Mouse (Mus musculus) heart, embryonic 11.5 days (tissue): Measurements from ENCODE around the gene Tpst1. TPM values are rescaled to one million over a fixed set of nuclear protein-coding genes. Genes with fewer than 3 reads are reported as not detected.
A peak's percentile ranks its signal among the peaks of the same experiment; 100 is the strongest.

ENCODE experiments used
- ATAC-seq: fragments of 200-750 bp; cut with Nextera tagmentation; replicated peaks from 2 replicates; pipeline ENCODE4 v1.8.0; 2017; ENCODE audit warnings: moderate library complexity; ENCODE audit not compliant: insufficient number of reproducible peaks, low FRiP score, low TSS enrichment
- H3K27ac ChIP-seq: fragments of 300-500 bp; sonication (generic); 2 replicates; pipeline ENCODE4 v1.5.1; 2014; ENCODE audit warnings: mild to moderate bottlenecking, low read depth, low read length
- H3K27me3 ChIP-seq: fragments of 300-500 bp; sonication (generic); 2 replicates; pipeline ENCODE4 v1.6.1; 2014; ENCODE audit warnings: mild to moderate bottlenecking, low read length, mixed read lengths; ENCODE audit not compliant: control insufficient read depth, insufficient read depth
- H3K36me3 ChIP-seq: fragments of 300-500 bp; sonication (generic); 2 replicates; pipeline ENCODE4 v1.6.1; 2014; ENCODE audit warnings: mild to moderate bottlenecking, low read length, moderate library complexity, mixed read lengths; ENCODE audit not compliant: control insufficient read depth, insufficient read depth
- H3K4me1 ChIP-seq: fragments of 300-500 bp; sonication (generic); 2 replicates; pipeline ENCODE4 v1.6.1; 2014; ENCODE audit warnings: low read length; ENCODE audit not compliant: control insufficient read depth, insufficient read depth
- H3K4me2 ChIP-seq: fragments of 300-500 bp; sonication (generic); 2 replicates; pipeline ENCODE4 v1.6.1; 2014; ENCODE audit warnings: mild to moderate bottlenecking, moderate library complexity
- H3K4me3 ChIP-seq: fragments of 300-500 bp; sonication (generic); 2 replicates; pipeline ENCODE4 v1.5.1; 2014; ENCODE audit warnings: low read depth, low read length
- H3K9ac ChIP-seq: fragments of 300-500 bp; sonication (generic); 2 replicates; pipeline ENCODE4 v1.6.1; 2014; ENCODE audit warnings: mild to moderate bottlenecking, low read depth, low read length, moderate library complexity
- H3K9me3 ChIP-seq: fragments of 300-500 bp; sonication (generic); replicated peaks from 2 replicates; pipeline ENCODE4 v1.6.1; 2016; ENCODE audit warnings: low read length; ENCODE audit not compliant: control insufficient read depth
- WGBS: fragments of 180-500 bp; shearing (Covaris S2); extraction: QIAGEN DNeasy Blood & Tissue Kit; methylation state at CpG from one replicate; pipeline ENCODE4 v1.1.7; 2014; ENCODE audit not compliant: insufficient replicate concordance; 5-methylcytosine and 5-hydroxymethylcytosine counted together
- polyA plus RNA-seq: library from polyadenylated mRNA; unstranded; fragments of >200 nt; fragmentation: Nextera tagmentation; extraction: Ambion mirVana; gene quantifications from 2 replicates; pipeline ENCODE4 v1.2.1, GENCODE M21; 2014

Gene Tpst1
- polyA plus RNA-seq, 1 experiment from 2014 or later = 28.1 TPM

DNA sequence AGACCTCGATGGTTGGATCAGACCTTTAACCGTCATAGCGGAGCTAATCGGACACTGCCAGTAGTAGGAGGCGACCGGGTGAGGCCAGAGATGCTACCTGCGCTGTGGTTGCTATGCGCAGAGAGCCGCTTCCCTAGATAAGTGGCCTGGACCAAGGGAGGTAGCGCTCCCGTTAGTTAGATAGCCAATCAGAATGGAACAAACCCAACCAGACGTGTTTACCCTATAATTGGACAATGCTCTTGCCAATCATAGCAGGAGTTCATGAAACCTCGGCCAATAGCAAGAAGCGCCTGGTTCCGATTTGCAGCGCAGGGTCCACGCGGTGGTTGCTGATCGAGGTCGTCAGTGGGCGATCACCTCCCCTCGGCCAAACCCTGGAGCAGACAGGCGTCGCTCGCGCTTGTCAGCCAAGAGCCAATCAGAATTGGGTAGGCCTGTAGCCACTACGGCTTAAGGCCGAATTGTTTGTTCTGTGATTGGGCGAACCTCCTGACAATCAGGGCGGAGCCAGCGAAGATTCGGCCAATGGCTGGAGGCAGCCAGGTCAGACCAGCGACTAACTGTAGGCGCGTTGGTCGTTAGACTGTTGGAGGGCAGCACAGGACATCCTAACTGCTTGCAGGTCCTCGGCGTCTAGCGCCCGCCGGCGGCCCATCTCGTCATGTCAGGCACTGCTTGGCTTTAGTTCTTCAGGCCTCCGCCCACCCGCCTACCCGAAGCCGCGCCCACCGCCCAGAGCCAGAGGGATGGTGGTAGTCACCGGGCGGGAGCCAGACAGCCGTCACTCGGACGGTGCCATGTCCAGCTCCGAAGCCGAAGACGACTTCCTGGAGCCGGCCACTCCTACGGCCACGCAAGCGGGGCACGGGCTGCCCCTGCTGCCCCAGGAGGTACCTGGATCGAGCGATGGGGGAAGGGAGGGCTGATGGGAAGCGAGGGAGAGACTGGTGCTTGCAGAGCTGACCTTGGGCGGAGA, 71.5 kb downstream of the Tpst1 start, which contains the start of gene Kctd7:
Gene Kctd7, plus strand, starts transcription at position 528 of the 979 bp plus-strand sequence.
- H3K4me2 ChIP-seq = peak within 1 kb of the TSS; percentile 89
- ATAC-seq = peak; percentile 96
- peak within 1 kb of the TSS; percentile 72 for H3K4me3 ChIP-seq
- H3K9ac ChIP-seq = peak within 1 kb of the TSS; percentile 77
- peaks cover 12% of the 10 kb centered on the region for H3K27me3 ChIP-seq
- H3K4me1 ChIP-seq = peaks cover 9% of the 10 kb centered on the region
- WGBS = under 1% methylated on average over 66 of the region's 66 CpGs
- H3K36me3 ChIP-seq = no peaks in the 10 kb centered on the region
- peak within 1 kb of the TSS; percentile 83 for H3K27ac ChIP-seq
- H3K9me3 ChIP-seq = no peaks in the 10 kb centered on the region

DNA sequence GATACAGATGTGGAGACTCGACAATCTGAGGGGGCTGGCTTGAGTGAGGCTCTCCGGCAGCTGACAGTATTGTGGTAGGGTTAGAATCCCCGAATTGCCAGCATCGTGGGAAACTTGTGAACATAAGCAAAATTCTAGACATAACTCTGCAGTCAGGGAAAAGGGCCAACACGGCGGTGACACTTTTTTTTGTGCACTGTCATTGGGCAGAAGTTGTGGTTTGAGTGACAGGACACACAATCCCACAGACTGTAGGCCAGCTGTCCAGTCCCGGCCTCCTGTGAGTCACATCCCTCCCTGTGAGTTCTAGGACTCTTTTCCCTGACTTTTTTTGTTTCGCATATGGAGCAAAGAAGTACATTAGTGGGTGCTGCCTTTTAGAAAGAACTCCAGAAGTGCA, 72.8 kb downstream of the Tpst1 start:
- Histone ChIP-seq H3K27me3 (peaks cover 9% of the 10 kb centered on the region), H3K36me3 (no peaks in the 10 kb centered on the region), H3K9me3 (no peaks in the 10 kb centered on the region), H3K27ac (no peak overlapping the region), H3K4me2 (peak overlapping the region; percentile 89; the same call in 1 of the 2 replicates), H3K4me3 (no peak overlapping the region), H3K9ac (no peak overlapping the region), H3K4me1 (peaks cover 9% of the 10 kb centered on the region)
- ATAC-seq = no peak
- WGBS = 81% methylated on average over 8 of the region's 8 CpGs

DNA sequence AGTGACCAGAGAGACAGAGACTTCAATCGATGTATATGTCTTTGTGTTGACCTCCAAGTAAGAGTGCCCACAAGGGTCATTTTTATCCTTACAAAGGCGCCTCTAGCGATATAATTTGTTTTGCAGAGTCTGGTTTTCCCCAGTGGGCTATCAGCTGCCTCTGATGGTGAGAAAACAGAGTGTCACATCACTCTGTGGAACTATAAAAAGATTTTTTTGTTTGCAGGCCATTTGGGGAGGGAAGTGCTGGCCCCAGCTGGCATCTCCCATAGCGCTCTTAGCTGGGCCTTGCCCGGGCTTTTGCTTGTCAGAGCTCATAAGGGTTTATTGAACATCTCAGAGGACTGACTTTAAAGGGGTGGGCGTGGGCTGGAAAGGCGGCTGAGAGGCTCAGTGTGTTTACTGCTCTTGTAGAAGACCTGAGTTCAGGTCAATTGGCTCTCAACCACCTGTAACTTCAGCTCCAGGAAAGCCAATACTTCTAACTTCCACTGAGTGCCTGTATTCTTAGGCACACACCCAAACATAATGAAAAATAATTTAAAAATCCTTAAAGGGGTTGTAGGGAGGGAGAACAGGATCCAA, 76.7 kb downstream of the Tpst1 start:
- no peak for ATAC-seq
- H3K9me3 ChIP-seq = no peaks in the 10 kb centered on the region
- whole genome bisulfite sequencing = 73% methylated on average over 7 of the region's 7 CpGs

DNA sequence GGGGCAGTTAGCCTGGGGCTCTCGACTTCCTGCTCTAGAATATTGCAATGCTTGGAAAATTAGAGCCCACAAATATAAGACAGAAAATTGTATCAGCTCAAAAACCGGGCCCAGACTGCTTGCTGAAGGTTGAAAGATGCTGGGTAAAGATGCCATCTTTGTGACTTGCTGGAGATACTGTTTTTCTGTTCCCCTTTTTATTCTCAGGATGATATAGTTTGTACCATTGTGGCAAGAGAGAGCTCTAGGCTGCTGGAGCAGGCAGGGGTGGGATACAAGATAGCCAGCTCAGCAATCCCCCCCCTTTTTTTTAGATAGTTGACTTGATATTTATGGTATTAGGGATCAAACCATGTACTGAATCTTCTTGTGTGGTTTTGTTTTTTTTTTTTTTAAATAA, 81.2 kb downstream of the Tpst1 start:
- Histone ChIP-seq H3K4me2 (no peak overlapping the region), H3K27me3 (peaks cover 6% of the 10 kb centered on the region), H3K36me3 (no peaks in the 10 kb centered on the region), H3K4me3 (no peak overlapping the region), H3K9ac (no peak overlapping the region), H3K4me1 (peaks cover 7% of the 10 kb centered on the region; the same call in 1 of the 2 replicates), H3K27ac (no peak overlapping the region), H3K9me3 (no peaks in the 10 kb centered on the region)
- ATAC-seq = no peak
- WGBS = 85% methylated on average over 2 of the region's 2 CpGs

More for the DNA sequence above, 76.7 kb downstream of the Tpst1 start:
- no peak overlapping the region for H3K9ac ChIP-seq
- no peak overlapping the region for H3K4me3 ChIP-seq
- peaks cover 3% of the 10 kb centered on the region; the same call in 1 of the 2 replicates for H3K27me3 ChIP-seq
- no peak overlapping the region for H3K27ac ChIP-seq
- H3K4me1 ChIP-seq = peaks cover 6% of the 10 kb centered on the region
- H3K36me3 ChIP-seq = no peaks in the 10 kb centered on the region
- no peak overlapping the region for H3K4me2 ChIP-seq

DNA sequence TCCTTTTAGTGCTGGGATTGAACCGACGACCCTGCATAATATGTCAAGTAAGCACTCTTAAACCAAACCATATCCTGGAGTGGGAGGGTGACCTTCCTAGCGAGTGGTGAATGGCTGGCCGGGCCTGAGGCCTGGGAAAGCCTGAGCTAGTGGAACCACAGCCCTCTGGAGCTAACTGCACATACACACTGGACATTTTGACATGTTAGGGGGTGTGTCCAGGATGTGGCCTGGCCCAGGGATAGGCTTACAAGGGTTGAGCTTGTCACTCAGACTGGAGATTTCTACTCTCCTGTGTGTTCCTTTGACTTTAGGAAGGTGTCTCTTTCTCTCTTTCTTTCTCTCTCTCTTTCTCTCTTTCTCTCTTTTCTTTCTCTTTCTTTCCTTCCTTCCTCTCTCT, 85.4 kb downstream of the Tpst1 start:
- peaks cover 3% of the 10 kb centered on the region; the same call in 1 of the 2 replicates for H3K27me3 ChIP-seq
- no peak overlapping the region for H3K27ac ChIP-seq
- H3K4me1 ChIP-seq = peaks cover 7% of the 10 kb centered on the region; the same call in 1 of the 2 replicates
- H3K4me2 ChIP-seq = no peak overlapping the region
- H3K4me3 ChIP-seq = no peak overlapping the region
- 77% methylated on average over 4 of the region's 4 CpGs for WGBS
- no peak for ATAC-seq
- H3K9ac ChIP-seq = no peak overlapping the region
- no peaks in the 10 kb centered on the region for H3K36me3 ChIP-seq
- no peaks in the 10 kb centered on the region for H3K9me3 ChIP-seq

DNA sequence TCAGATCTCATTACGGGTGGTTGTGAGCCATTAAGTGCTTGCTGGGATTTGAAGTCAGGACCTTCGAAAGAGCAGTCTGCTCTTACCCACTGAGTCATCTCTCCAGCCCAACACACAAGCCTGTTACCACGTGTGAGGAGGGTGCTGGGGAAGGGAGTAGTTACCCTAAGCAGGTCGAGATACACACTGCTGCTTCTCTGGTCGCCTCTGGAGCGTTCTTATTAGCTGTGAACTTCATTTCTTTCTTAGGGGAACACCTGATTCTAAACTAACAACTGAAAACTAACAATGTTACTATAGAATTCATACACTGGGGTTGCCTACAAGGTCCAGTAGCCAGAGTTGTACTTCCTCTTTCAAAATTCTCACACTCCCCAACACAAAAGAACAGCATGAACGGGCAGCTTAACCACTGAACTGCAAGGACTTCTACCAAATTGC, 86.7 kb downstream of the Tpst1 start:
- Histone ChIP-seq H3K27ac (no peak overlapping the region), H3K4me2 (no peak overlapping the region), H3K4me3 (no peak overlapping the region), H3K27me3 (peaks cover 3% of the 10 kb centered on the region; the same call in 1 of the 2 replicates), H3K4me1 (peaks cover 7% of the 10 kb centered on the region; the same call in 1 of the 2 replicates), H3K9me3 (no peaks in the 10 kb centered on the region), H3K9ac (no peak overlapping the region), H3K36me3 (no peaks in the 10 kb centered on the region)
- 59% methylated on average over 7 of the region's 7 CpGs for WGBS
- ATAC-seq = no peak

DNA sequence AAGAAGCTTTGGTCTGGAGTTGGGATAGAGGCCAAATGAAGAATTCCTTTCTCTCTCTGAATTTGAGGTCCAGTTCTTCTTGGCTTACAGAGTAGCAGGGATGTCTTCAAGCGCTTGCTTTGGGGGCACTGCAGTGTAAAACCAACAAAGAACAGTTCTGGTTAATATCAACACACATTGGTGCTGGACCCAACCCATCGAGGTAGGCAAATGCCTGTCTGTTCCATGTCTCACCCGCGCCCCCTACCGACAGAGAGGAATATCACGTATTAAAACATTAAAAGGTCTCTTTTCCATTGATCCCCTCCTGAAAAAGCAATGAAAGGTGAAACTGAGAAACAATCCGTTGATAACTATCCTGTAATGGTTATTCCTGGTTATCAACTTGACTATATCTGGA, 90.5 kb downstream of the Tpst1 start:
- ATAC-seq = no peak
- no peak overlapping the region for H3K4me2 ChIP-seq
- H3K4me1 ChIP-seq = no peaks in the 10 kb centered on the region
- WGBS = 3% methylated on average over 7 of the region's 7 CpGs
- H3K9ac ChIP-seq = no peak overlapping the region
- no peaks in the 10 kb centered on the region for H3K9me3 ChIP-seq
- H3K27me3 ChIP-seq = peaks cover 3% of the 10 kb centered on the region; the same call in 1 of the 2 replicates
- no peaks in the 10 kb centered on the region for H3K36me3 ChIP-seq
- no peak overlapping the region for H3K27ac ChIP-seq
- H3K4me3 ChIP-seq = no peak overlapping the region

DNA sequence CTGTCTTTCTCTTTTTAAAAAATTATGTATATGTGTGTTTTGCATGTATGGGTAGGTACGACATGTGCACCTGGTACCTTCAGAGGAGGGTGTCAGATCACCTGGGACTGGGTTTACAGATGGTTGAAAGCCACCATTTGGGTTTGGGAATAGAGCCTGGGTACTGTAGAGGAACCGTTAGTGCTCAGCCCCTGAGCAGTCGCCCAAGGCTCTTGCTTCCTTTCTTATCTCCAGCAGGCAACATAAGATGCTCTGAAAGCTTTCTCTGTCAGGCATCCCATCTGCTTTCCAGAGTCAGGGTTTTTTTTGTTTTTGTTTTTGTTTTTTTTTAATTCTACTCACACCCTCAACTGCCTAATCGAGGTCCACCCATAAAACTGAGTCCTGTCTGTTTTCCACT, 92.1 kb downstream of the Tpst1 start:
- H3K4me1 ChIP-seq = no peaks in the 10 kb centered on the region
- WGBS = 73% methylated on average over 4 of the region's 4 CpGs
- peaks cover 3% of the 10 kb centered on the region; the same call in 1 of the 2 replicates for H3K27me3 ChIP-seq
- no peak overlapping the region for H3K4me2 ChIP-seq
- no peak for ATAC-seq
- H3K27ac ChIP-seq = no peak overlapping the region
- no peak overlapping the region for H3K4me3 ChIP-seq
- no peaks in the 10 kb centered on the region for H3K36me3 ChIP-seq
- no peaks in the 10 kb centered on the region for H3K9me3 ChIP-seq
- H3K9ac ChIP-seq = no peak overlapping the region
